Mouse (Mus musculus): ENCODE data around the gene Akirin2.

- no peak for TF ChIP-seq EP300 (IDR thresholded peaks at IDR 0.05; ENCODE audit: low read depth)
- TF ChIP-seq CTCF (IDR thresholded peaks at IDR 0.05; ENCODE audit: low read depth) = no peak
Measured at GRCm38 (mm10) chr4:34526771-34527170, 24.0 kb upstream of the Akirin2 start.
